ENCODE assay signal across 21 mouse cellular contexts in genomic region chr13:118886339-118886810, GRCm38 (mm10).
A peak's percentile ranks its signal among the peaks of the same experiment; 100 is the strongest.
DNase-seq lines count a peak whose midpoint lies in the region; ATAC-seq and TF ChIP-seq lines count a peak whose summit lies in the region.
"Had no signal": no experiment of that assay in that cellular context is flagged by ENCODE, and none has a peak within 500 bp of the region (broad histone marks: within the 10 kb centered on the region; RNA-seq: fewer than 3 reads in every experiment).

No protein-coding gene starts in this region.

- H3K27me3 ChIP-seq in midbrain, embryonic 12.5 days = no peaks in the 10 kb centered on the region
- no peaks in the 10 kb centered on the region for H3K27me3 ChIP-seq in midbrain, embryonic 16.5 days (ENCODE audit: control insufficient read depth, insufficient read depth, low read depth, low read length)
- H3K27me3 ChIP-seq in limb, embryonic 13.5 days = no peaks in the 10 kb centered on the region
- no peaks in the 10 kb centered on the region for H3K27me3 ChIP-seq in midbrain, postnatal 0 days (ENCODE audit: insufficient read depth, low read length)
- H3K27me3 ChIP-seq in forebrain, embryonic 14.5 days (replicated peaks; ENCODE audit: control insufficient read depth, insufficient read depth, low read length) = no peaks in the 10 kb centered on the region
- H3K27me3 ChIP-seq: heart, embryonic 12.5 days; lung, embryonic 15.5 days; neural tube, embryonic 12.5 days had no signal

- H3K4me2 ChIP-seq in midbrain, embryonic 12.5 days (replicated peaks) = no peak overlapping the region
- no peak overlapping the region for H3K4me2 ChIP-seq in midbrain, embryonic 16.5 days (ENCODE audit: low read length)
- H3K4me2 ChIP-seq in limb, embryonic 13.5 days (replicated peaks) = 0 out of 2 replicates have a peak overlapping the region, but pooled peaks have one; percentile 12
- no peak overlapping the region for H3K4me2 ChIP-seq in midbrain, postnatal 0 days (ENCODE audit: low read depth, low read length, poor library complexity, severe bottlenecking)
- H3K4me2 ChIP-seq in forebrain, embryonic 14.5 days (ENCODE audit: low read length) = no peak overlapping the region
- H3K4me2 ChIP-seq: heart, embryonic 12.5 days; lung, embryonic 15.5 days; neural tube, embryonic 12.5 days had no signal

- WGBS in midbrain, embryonic 12.5 days = 63% methylated on average over 9 of the region's 9 CpGs
- 56% methylated on average over 9 of the region's 9 CpGs for WGBS in midbrain, embryonic 16.5 days
- 30% methylated on average over 9 of the region's 9 CpGs for WGBS in limb, embryonic 13.5 days
- WGBS in midbrain, postnatal 0 days = 46% methylated on average over 9 of the region's 9 CpGs
- 73% methylated on average over 9 of the region's 9 CpGs for WGBS in forebrain, embryonic 14.5 days

- H3K36me3 ChIP-seq in midbrain, embryonic 12.5 days = no peaks in the 10 kb centered on the region
- H3K36me3 ChIP-seq in midbrain, embryonic 16.5 days (ENCODE audit: control insufficient read depth, insufficient read depth, low read length) = no peaks in the 10 kb centered on the region
- H3K36me3 ChIP-seq in limb, embryonic 13.5 days = no peaks in the 10 kb centered on the region
- no peaks in the 10 kb centered on the region for H3K36me3 ChIP-seq in midbrain, postnatal 0 days (ENCODE audit: insufficient read depth, low read length)
- no peaks in the 10 kb centered on the region for H3K36me3 ChIP-seq in forebrain, embryonic 14.5 days (ENCODE audit: control insufficient read depth, insufficient read depth, low read length)
- H3K36me3 ChIP-seq: heart, embryonic 12.5 days; lung, embryonic 15.5 days; neural tube, embryonic 12.5 days had no signal

- H3K9me3 ChIP-seq in midbrain, embryonic 12.5 days = no peaks in the 10 kb centered on the region
- no peaks in the 10 kb centered on the region for H3K9me3 ChIP-seq in midbrain, embryonic 16.5 days (replicated peaks; ENCODE audit: control insufficient read depth, low read length, poor library complexity, severe bottlenecking)
- H3K9me3 ChIP-seq in limb, embryonic 13.5 days = no peaks in the 10 kb centered on the region
- no peaks in the 10 kb centered on the region for H3K9me3 ChIP-seq in midbrain, postnatal 0 days (ENCODE audit: low read length)
- no peaks in the 10 kb centered on the region for H3K9me3 ChIP-seq in forebrain, embryonic 14.5 days (replicated peaks; ENCODE audit: control insufficient read depth, low read length)
- H3K9me3 ChIP-seq: heart, embryonic 12.5 days; lung, embryonic 15.5 days; neural tube, embryonic 12.5 days had no signal

- ATAC-seq in midbrain, embryonic 12.5 days (ENCODE audit: low FRiP score, low read depth) = peak; percentile 83; the same call in 1 of the 2 replicates
- no peak for ATAC-seq in midbrain, embryonic 16.5 days
- peak; percentile 79 for ATAC-seq in limb, embryonic 13.5 days (ENCODE audit: low FRiP score, low read depth)
- no peak for ATAC-seq in midbrain, postnatal 0 days (ENCODE audit: low FRiP score)
- ATAC-seq in forebrain, embryonic 14.5 days = no peak
- ATAC-seq: forebrain, embryonic 16.5 days had no signal

- H3K4me1 ChIP-seq in midbrain, embryonic 12.5 days = no peaks in the 10 kb centered on the region
- H3K4me1 ChIP-seq in midbrain, embryonic 16.5 days (ENCODE audit: control insufficient read depth, insufficient read depth, low read length) = no peaks in the 10 kb centered on the region
- peaks cover 12% of the 10 kb centered on the region; the same call in 1 of the 2 replicates for H3K4me1 ChIP-seq in limb, embryonic 13.5 days
- H3K4me1 ChIP-seq in midbrain, postnatal 0 days (ENCODE audit: insufficient read depth, low read length) = no peaks in the 10 kb centered on the region
- H3K4me1 ChIP-seq in forebrain, embryonic 14.5 days (ENCODE audit: control insufficient read depth, insufficient read depth, low read length) = no peaks in the 10 kb centered on the region
- H3K4me1 ChIP-seq: heart, embryonic 12.5 days; lung, embryonic 15.5 days; neural tube, embryonic 12.5 days had no signal

- H3K27ac ChIP-seq in midbrain, embryonic 12.5 days (replicated peaks) = no peak overlapping the region
- H3K27ac ChIP-seq in midbrain, embryonic 16.5 days (ENCODE audit: low read length) = no peak overlapping the region
- no peak overlapping the region for H3K27ac ChIP-seq in limb, embryonic 13.5 days
- H3K27ac ChIP-seq in midbrain, postnatal 0 days (ENCODE audit: low read depth, low read length) = no peak overlapping the region
- no peak overlapping the region for H3K27ac ChIP-seq in forebrain, embryonic 14.5 days (ENCODE audit: low read depth, low read length)
- H3K27ac ChIP-seq: kidney, postnatal 0 days; liver, embryonic 14.5 days; lung, embryonic 15.5 days; macrophage; neural tube, embryonic 12.5 days had no signal

- H3K4me3 ChIP-seq in midbrain, embryonic 12.5 days = no peak overlapping the region
- H3K4me3 ChIP-seq in midbrain, embryonic 16.5 days (ENCODE audit: low read depth, low read length) = no peak overlapping the region
- no peak overlapping the region for H3K4me3 ChIP-seq in limb, embryonic 13.5 days
- H3K4me3 ChIP-seq in midbrain, postnatal 0 days (ENCODE audit: low read depth, low read length) = no peak overlapping the region
- H3K4me3 ChIP-seq in forebrain, embryonic 14.5 days (ENCODE audit: low read depth, low read length) = no peak overlapping the region
- H3K4me3 ChIP-seq: heart, embryonic 12.5 days; lung, embryonic 15.5 days; neural tube, embryonic 12.5 days had no signal

- TF ChIP-seq CTCF in midbrain, postnatal 0 days (IDR thresholded peaks at IDR 0.05) = no peak

- H3K9ac ChIP-seq in midbrain, embryonic 12.5 days (replicated peaks) = no peak overlapping the region
- no peak overlapping the region for H3K9ac ChIP-seq in midbrain, embryonic 16.5 days (ENCODE audit: low read depth, low read length)
- H3K9ac ChIP-seq in limb, embryonic 13.5 days = no peak overlapping the region
- no peak overlapping the region for H3K9ac ChIP-seq in midbrain, postnatal 0 days (replicated peaks; ENCODE audit: low read length, poor library complexity, severe bottlenecking)
- H3K9ac ChIP-seq in forebrain, embryonic 14.5 days (ENCODE audit: low read length) = no peak overlapping the region
- H3K9ac ChIP-seq: heart, embryonic 12.5 days; liver, embryonic 14.5 days; lung, embryonic 15.5 days; neural tube, embryonic 12.5 days had no signal

- peak; percentile 27 for DNase-seq in embryo, embryonic 11 days
- no peak for DNase-seq in embryo, embryonic 9.5 days (ENCODE audit: extremely low spot score)
- peak; percentile 9 for DNase-seq in midbrain, postnatal 0 days (ENCODE audit: low spot score)
- no peak for DNase-seq in forebrain, embryonic 14.5 days (ENCODE audit: low spot score)
- no peak for DNase-seq in ovary, adult 18-20 months (ENCODE audit: low spot score)
- DNase-seq: cerebellum, adult 8-10 months; heart, postnatal 14 days; kidney, adult 11 months; layer of hippocampus, postnatal 36 days; right cerebral cortex, adult 18-20 months; thymus, postnatal 14 days had no signal

Comparison
In these comparisons a context has a peak if more than half of its experiments do, and no peak if none do; other contexts are left out.
1. DNase-seq: peak in embryo, embryonic 11 days (single experiment) and midbrain, postnatal 0 days (single experiment); none in embryo, embryonic 9.5 days (single experiment), forebrain, embryonic 14.5 days (single experiment) and ovary, adult 18-20 months (single experiment).
2. ATAC-seq: peak in midbrain, embryonic 12.5 days (single experiment) and limb, embryonic 13.5 days (single experiment); none in midbrain, embryonic 16.5 days (single experiment), midbrain, postnatal 0 days (single experiment) and forebrain, embryonic 14.5 days (single experiment).